Mouse (Mus musculus) skeletal muscle tissue, adult 2 months (tissue): Measurements from ENCODE around the gene Tmem115.
A peak's percentile ranks its signal among the peaks of the same experiment; 100 is the strongest.
"Not testable (repeated sequence)": the region's sequence is repeated elsewhere in the genome, so short reads cannot be mapped to it uniquely, and the experiment has no call there.

Source experiments
- DNase-seq: peaks from one replicate; pipeline ENCODE4 v3.0.0-alpha.2; 2012; ENCODE audit warnings: low read depth, low spot score

Tmem115 gene

GRCm38 (mm10) chr9:107570845-107571244, 37.1 kb downstream of the Tmem115 start:
- DNase-seq, result no peak

GRCm38 (mm10) chr9:107571534-107572326, 38.0 kb downstream of the Tmem115 start:
- DNase-seq, result no peak

GRCm38 (mm10) chr9:107572327-107572662, 38.5 kb downstream of the Tmem115 start:
- DNase-seq, result no peak

GRCm38 (mm10) chr9:107573774-107574173, 40.0 kb downstream of the Tmem115 start:
- not testable (repeated sequence) for DNase-seq

- DNase-seq, result no peak
Observed at GRCm38 (mm10) chr9:107575579-107576356, 42.0 kb downstream of the Tmem115 start.

- peak; percentile 79 for DNase-seq
Observed at GRCm38 (mm10) chr9:107576357-107577107, 42.8 kb downstream of the Tmem115 start, which contains the start of gene Hyal1. Gene Hyal1 (plus strand): TSS chr9:107576927.

GRCm38 (mm10) chr9:107577871-107578270, 44.1 kb downstream of the Tmem115 start:
- DNase-seq, result no peak

- DNase-seq, result no peak
Observed at GRCm38 (mm10) chr9:107578587-107578986, 44.8 kb downstream of the Tmem115 start, which contains the start of gene Naa80. Gene Naa80 (plus strand): TSS chr9:107578887.

- DNase-seq, result no peak
Observed at GRCm38 (mm10) chr9:107579023-107579900, 45.5 kb downstream of the Tmem115 start.

- peak; percentile 89 for DNase-seq
Observed at GRCm38 (mm10) chr9:107580501-107581317, 47.0 kb downstream of the Tmem115 start, which contains the start of gene Hyal3. Gene Hyal3 (plus strand): TSS chr9:107580818.

- no peak for DNase-seq
Observed at GRCm38 (mm10) chr9:107581584-107581983, 47.8 kb downstream of the Tmem115 start.

- no peak for DNase-seq
Observed at GRCm38 (mm10) chr9:107582509-107583062, 48.8 kb downstream of the Tmem115 start.

- DNase-seq, result no peak
Observed at GRCm38 (mm10) chr9:107583174-107583573, 49.4 kb downstream of the Tmem115 start.

GRCm38 (mm10) chr9:107586504-107586903, 52.8 kb downstream of the Tmem115 start:
- DNase-seq, result no peak

- DNase-seq, result peak; percentile 97
Observed at GRCm38 (mm10) chr9:107586974-107587832, 53.5 kb downstream of the Tmem115 start, which contains the start of gene Ifrd2. Gene Ifrd2 (plus strand): TSS chr9:107587642.

- peak; percentile 65 for DNase-seq
Observed at GRCm38 (mm10) chr9:107587833-107588639, 54.3 kb downstream of the Tmem115 start.
